Mouse (Mus musculus) neural tube, embryonic 13.5 days (tissue): ENCODE data around the gene 1810062G17Rik. TPM values are rescaled to one million over a fixed set of nuclear protein-coding genes. Genes with fewer than 3 reads are reported as not detected.
A peak's percentile ranks its signal among the peaks of the same experiment; 100 is the strongest.

Experiments
- ATAC-seq: fragments of 200-750 bp; cut with Nextera tagmentation; 2 replicates; pipeline ENCODE4 v1.8.0; 2017; ENCODE audit warnings: low read depth, mild to moderate bottlenecking, moderate TSS enrichment, moderate library complexity
- H3K27ac ChIP-seq: fragments of 300-500 bp; sonication (generic); replicated peaks from 2 replicates; pipeline ENCODE4 v1.5.1; 2015; ENCODE audit warnings: moderate library complexity, mild to moderate bottlenecking, inconsistent platforms
- H3K27me3 ChIP-seq: fragments of 300-500 bp; sonication (generic); 2 replicates; pipeline ENCODE4 v1.6.1; 2015; ENCODE audit warnings: mild to moderate bottlenecking, inconsistent platforms
- H3K36me3 ChIP-seq: fragments of 300-500 bp; sonication (generic); 2 replicates; pipeline ENCODE4 v1.6.1; 2015; ENCODE audit warnings: mild to moderate bottlenecking, inconsistent platforms
- H3K4me1 ChIP-seq: fragments of 300-500 bp; sonication (generic); replicated peaks from 2 replicates; pipeline ENCODE4 v1.6.1; 2015; ENCODE audit warnings: inconsistent platforms
- H3K4me2 ChIP-seq: fragments of 300-500 bp; sonication (generic); 2 replicates; pipeline ENCODE4 v1.6.1; 2015; ENCODE audit warnings: inconsistent platforms, mild to moderate bottlenecking, moderate library complexity
- H3K4me3 ChIP-seq: fragments of 300-500 bp; sonication (generic); 2 replicates; pipeline ENCODE4 v1.5.1; 2015; ENCODE audit warnings: mild to moderate bottlenecking, inconsistent platforms
- H3K9ac ChIP-seq: fragments of 300-500 bp; sonication (generic); 2 replicates; pipeline ENCODE4 v1.6.1; 2015; ENCODE audit warnings: moderate library complexity, mild to moderate bottlenecking, inconsistent platforms
- H3K9me3 ChIP-seq: fragments of 300-500 bp; sonication (generic); 2 replicates; pipeline ENCODE4 v1.6.1; 2016; ENCODE audit warnings: inconsistent platforms
- WGBS: fragments of 180-500 bp; shearing (Covaris S2); methylation state at CpG from one replicate; pipeline ENCODE4 v1.1.7; 2015; 5-methylcytosine and 5-hydroxymethylcytosine counted together
- polyA plus RNA-seq: library from polyadenylated mRNA; unstranded; fragments of >200 nt; fragmentation: Nextera tagmentation; extraction: Ambion mirVana; gene quantifications from 2 replicates; pipeline ENCODE4 v1.2.1, GENCODE M21; 2015

Gene 1810062G17Rik
- 0.34 and 0.59 TPM in 2 replicates for polyA plus RNA-seq

- Histone ChIP-seq H3K9ac (peak within 1 kb of the TSS; percentile 74), H3K4me1 (peaks cover 18% of the 10 kb centered on the region), H3K27me3 (no peaks in the 10 kb centered on the region), H3K4me2 (peak within 1 kb of the TSS; percentile 79), H3K9me3 (no peaks in the 10 kb centered on the region), H3K27ac (peak within 1 kb of the TSS; percentile 68), H3K36me3 (no peaks in the 10 kb centered on the region), H3K4me3 (peak within 1 kb of the TSS; percentile 57)
- peak; percentile 96 for ATAC-seq
- WGBS, result 1% methylated on average over 32 of the region's 32 CpGs
Observed at GRCm38 (mm10) chr3:36475532-36476087, at the start of gene 1810062G17Rik, which contains the start of gene Anxa5. Gene 1810062G17Rik (plus strand): TSS chr3:36475937. Gene Anxa5 (minus strand): TSS chr3:36475894.

GRCm38 (mm10) chr3:36427386-36427785 is 48.4 kb upstream of the 1810062G17Rik start:
- H3K4me2 ChIP-seq, result no peak overlapping the region
- no peak overlapping the region for H3K27ac ChIP-seq
- no peaks in the 10 kb centered on the region for H3K4me1 ChIP-seq
- H3K4me3 ChIP-seq, result no peak overlapping the region
- no peak overlapping the region for H3K9ac ChIP-seq
- WGBS, result 94% methylated on average over 8 of the region's 8 CpGs
- no peaks in the 10 kb centered on the region for H3K27me3 ChIP-seq
- H3K9me3 ChIP-seq, result no peaks in the 10 kb centered on the region
- H3K36me3 ChIP-seq, result no peaks in the 10 kb centered on the region
- ATAC-seq, result no peak

- no peaks in the 10 kb centered on the region for H3K9me3 ChIP-seq
- H3K27ac ChIP-seq, result no peak overlapping the region
- ATAC-seq, result no peak
- H3K4me1 ChIP-seq, result no peaks in the 10 kb centered on the region
- H3K36me3 ChIP-seq, result no peaks in the 10 kb centered on the region
- no peak overlapping the region for H3K4me3 ChIP-seq
- H3K27me3 ChIP-seq, result no peaks in the 10 kb centered on the region
- H3K9ac ChIP-seq, result no peak overlapping the region
- H3K4me2 ChIP-seq, result no peak overlapping the region
- WGBS, result 96% methylated on average over 1 of the region's 1 CpGs
Observed at GRCm38 (mm10) chr3:36430360-36430759, 45.4 kb upstream of the 1810062G17Rik start.

GRCm38 (mm10) chr3:36440280-36440679 is 35.5 kb upstream of the 1810062G17Rik start:
- no peak overlapping the region for H3K9ac ChIP-seq
- ATAC-seq, result no peak

GRCm38 (mm10) chr3:36442426-36442825 is 33.3 kb upstream of the 1810062G17Rik start:
- Histone ChIP-seq H3K27ac (no peak overlapping the region), H3K27me3 (no peaks in the 10 kb centered on the region), H3K4me1 (no peaks in the 10 kb centered on the region), H3K36me3 (no peaks in the 10 kb centered on the region), H3K4me3 (no peak overlapping the region), H3K9ac (no peak overlapping the region), H3K9me3 (no peaks in the 10 kb centered on the region), H3K4me2 (no peak overlapping the region)
- 0% methylated on average over 2 of the region's 2 CpGs for WGBS
- ATAC-seq, result peak; percentile 72

More at GRCm38 (mm10) chr3:36440280-36440679, 35.5 kb upstream of the 1810062G17Rik start:
- no peaks in the 10 kb centered on the region for H3K4me1 ChIP-seq
- H3K9me3 ChIP-seq, result no peaks in the 10 kb centered on the region
- no peak overlapping the region for H3K27ac ChIP-seq
- no peaks in the 10 kb centered on the region for H3K36me3 ChIP-seq
- H3K27me3 ChIP-seq, result no peaks in the 10 kb centered on the region
- H3K4me3 ChIP-seq, result no peak overlapping the region
- H3K4me2 ChIP-seq, result no peak overlapping the region
- 81% methylated on average over 4 of the region's 4 CpGs for WGBS

GRCm38 (mm10) chr3:36446041-36446440 is 29.7 kb upstream of the 1810062G17Rik start:
- peaks cover 8% of the 10 kb centered on the region; the same call in 1 of the 2 replicates for H3K4me1 ChIP-seq
- H3K9me3 ChIP-seq, result no peaks in the 10 kb centered on the region
- H3K4me2 ChIP-seq, result no peak overlapping the region
- H3K4me3 ChIP-seq, result no peak overlapping the region
- 96% methylated on average over 3 of the region's 3 CpGs for WGBS
- H3K9ac ChIP-seq, result no peak overlapping the region
- no peak overlapping the region for H3K27ac ChIP-seq
- ATAC-seq, result no peak
- no peaks in the 10 kb centered on the region for H3K27me3 ChIP-seq
- H3K36me3 ChIP-seq, result 0 out of 2 replicates have a peak, but pooled peaks cover 10% of the 10 kb centered on the region

GRCm38 (mm10) chr3:36446506-36446905 is 29.2 kb upstream of the 1810062G17Rik start:
- H3K9me3 ChIP-seq, result no peaks in the 10 kb centered on the region
- H3K4me1 ChIP-seq, result peaks cover 8% of the 10 kb centered on the region; the same call in 1 of the 2 replicates
- H3K4me3 ChIP-seq, result no peak overlapping the region
- no peak overlapping the region for H3K9ac ChIP-seq
- no peak for ATAC-seq
- no peaks in the 10 kb centered on the region for H3K27me3 ChIP-seq
- no peak overlapping the region for H3K27ac ChIP-seq
- 83% methylated on average over 5 of the region's 5 CpGs for WGBS
- H3K4me2 ChIP-seq, result no peak overlapping the region
- 0 out of 2 replicates have a peak, but pooled peaks cover 10% of the 10 kb centered on the region for H3K36me3 ChIP-seq

- WGBS, result 81% methylated on average over 6 of the region's 6 CpGs
- no peak overlapping the region for H3K4me2 ChIP-seq
- no peak overlapping the region for H3K27ac ChIP-seq
- no peaks in the 10 kb centered on the region for H3K27me3 ChIP-seq
- H3K9me3 ChIP-seq, result no peaks in the 10 kb centered on the region
- H3K9ac ChIP-seq, result no peak overlapping the region
- H3K4me3 ChIP-seq, result no peak overlapping the region
- peaks cover 8% of the 10 kb centered on the region; the same call in 1 of the 2 replicates for H3K4me1 ChIP-seq
- ATAC-seq, result no peak
- H3K36me3 ChIP-seq, result 0 out of 2 replicates have a peak, but pooled peaks cover 10% of the 10 kb centered on the region
Observed at GRCm38 (mm10) chr3:36446918-36447317, 28.8 kb upstream of the 1810062G17Rik start.

GRCm38 (mm10) chr3:36449292-36450165 is 26.2 kb upstream of the 1810062G17Rik start:
- Histone ChIP-seq H3K4me2 (no peak overlapping the region), H3K4me3 (no peak overlapping the region), H3K9ac (no peak overlapping the region), H3K4me1 (peaks cover 8% of the 10 kb centered on the region; the same call in 1 of the 2 replicates), H3K9me3 (no peaks in the 10 kb centered on the region), H3K27me3 (no peaks in the 10 kb centered on the region), H3K36me3 (0 out of 2 replicates have a peak, but pooled peaks cover 13% of the 10 kb centered on the region), H3K27ac (no peak overlapping the region)
- no peak for ATAC-seq
- 41% methylated on average over 20 of the region's 20 CpGs for WGBS

- 98% methylated on average over 1 of the region's 1 CpGs for WGBS
- no peak overlapping the region for H3K27ac ChIP-seq
- no peak overlapping the region for H3K4me2 ChIP-seq
- no peak for ATAC-seq
- H3K9me3 ChIP-seq, result no peaks in the 10 kb centered on the region
- peaks cover 8% of the 10 kb centered on the region; the same call in 1 of the 2 replicates for H3K4me1 ChIP-seq
- H3K4me3 ChIP-seq, result no peak overlapping the region
- no peaks in the 10 kb centered on the region for H3K27me3 ChIP-seq
- H3K36me3 ChIP-seq, result 0 out of 2 replicates have a peak, but pooled peaks cover 16% of the 10 kb centered on the region
- H3K9ac ChIP-seq, result no peak overlapping the region
Observed at GRCm38 (mm10) chr3:36452502-36452901, 23.2 kb upstream of the 1810062G17Rik start.

- H3K36me3 ChIP-seq, result peaks cover 11% of the 10 kb centered on the region; the same call in 1 of the 2 replicates
- no peaks in the 10 kb centered on the region for H3K27me3 ChIP-seq
- no peak overlapping the region for H3K4me3 ChIP-seq
- ATAC-seq, result no peak
- H3K9ac ChIP-seq, result no peak overlapping the region
- H3K27ac ChIP-seq, result no peak overlapping the region
- H3K4me1 ChIP-seq, result no peaks in the 10 kb centered on the region
- H3K9me3 ChIP-seq, result no peaks in the 10 kb centered on the region
- 90% methylated on average over 8 of the region's 8 CpGs for WGBS
- H3K4me2 ChIP-seq, result no peak overlapping the region
Observed at GRCm38 (mm10) chr3:36455124-36455523, 20.6 kb upstream of the 1810062G17Rik start.

- Histone ChIP-seq H3K4me3 (no peak overlapping the region), H3K27me3 (no peaks in the 10 kb centered on the region), H3K36me3 (peaks cover 10% of the 10 kb centered on the region; the same call in 1 of the 2 replicates), H3K4me1 (no peaks in the 10 kb centered on the region), H3K4me2 (no peak overlapping the region), H3K27ac (no peak overlapping the region), H3K9me3 (no peaks in the 10 kb centered on the region), H3K9ac (no peak overlapping the region)
- WGBS, result 82% methylated on average over 3 of the region's 3 CpGs
- ATAC-seq, result no peak
Observed at GRCm38 (mm10) chr3:36455566-36455965, 20.2 kb upstream of the 1810062G17Rik start.
